Mouse (Mus musculus) stomach, postnatal 0 days (tissue): ENCODE data around the gene Sdk2.

Experiments used
- CTCF ChIP-seq: IDR thresholded peaks from 2 replicates; pipeline ENCODE4 v1.5.1; 2016; ENCODE audit warnings: antibody characterized with exemption, low read depth, mild to moderate bottlenecking, moderate library complexity
- EP300 ChIP-seq: optimal IDR thresholded peaks from 2 replicates; pipeline ENCODE3; 2016; ENCODE audit warnings: antibody characterized with exemption

DNA sequence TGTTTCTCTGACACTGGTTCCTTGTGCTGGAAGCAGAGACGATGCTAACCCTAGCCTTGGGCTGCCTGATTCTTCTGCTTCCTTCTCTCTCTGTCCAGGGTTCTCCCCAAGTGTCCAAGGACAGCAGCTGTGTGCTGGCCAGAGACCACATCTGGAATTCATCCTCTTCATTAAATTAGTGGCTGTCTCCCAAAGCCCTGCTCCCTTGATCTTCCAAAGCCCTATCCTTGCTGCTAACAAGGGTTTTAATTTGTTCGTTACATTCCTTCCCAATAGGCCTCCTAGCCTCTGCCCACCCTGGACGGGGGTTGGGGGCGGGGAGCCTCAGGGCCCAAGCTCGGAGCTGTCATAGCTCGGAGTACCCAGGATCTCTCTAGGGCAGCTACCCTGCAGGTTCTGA is 38.3 kb downstream of the Sdk2 start:
- TF ChIP-seq CTCF = no peak
- TF ChIP-seq EP300 = no peak
